Mouse (Mus musculus): ENCODE results near the gene Lrsam1.

Gene Lrsam1

DNA sequence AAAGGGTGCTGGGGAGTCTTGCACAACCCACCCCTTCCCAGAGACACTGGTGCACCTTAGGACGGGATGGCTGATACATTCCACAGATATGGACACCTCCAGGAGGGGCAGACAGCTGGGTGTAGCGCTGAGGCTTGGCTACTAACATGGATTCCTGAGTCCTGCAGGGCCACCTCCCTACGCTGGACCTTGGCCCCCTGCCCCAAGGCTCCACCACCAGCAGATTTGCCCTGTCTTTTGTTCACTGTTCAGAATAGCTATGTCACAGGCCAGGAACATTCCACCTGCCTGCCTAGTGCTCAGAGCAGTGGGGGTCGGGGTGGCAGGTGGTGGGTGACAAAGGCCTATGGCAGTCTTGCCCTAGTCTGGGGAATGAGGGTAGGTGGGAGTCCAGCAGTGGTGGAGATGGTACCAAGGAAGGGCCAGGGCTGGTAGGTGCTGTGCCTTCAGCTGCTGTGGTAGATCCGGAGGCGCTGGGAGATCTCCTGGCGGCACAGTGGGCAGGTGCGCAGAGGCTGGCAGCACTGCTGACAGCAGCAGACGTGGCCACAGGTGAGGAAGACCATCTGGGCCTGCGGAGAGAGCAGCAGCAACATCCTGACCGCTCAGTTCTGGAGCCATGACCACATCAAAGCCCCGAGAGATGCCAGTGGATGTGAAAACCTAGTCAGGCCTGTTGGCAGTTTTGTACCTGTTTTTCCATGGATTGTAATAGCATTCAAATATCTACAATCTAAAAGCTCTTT is 34.9 kb downstream of the Lrsam1 start:
- no peak for DNase-seq (ENCODE audit: low spot score in 2 of 2)

DNA sequence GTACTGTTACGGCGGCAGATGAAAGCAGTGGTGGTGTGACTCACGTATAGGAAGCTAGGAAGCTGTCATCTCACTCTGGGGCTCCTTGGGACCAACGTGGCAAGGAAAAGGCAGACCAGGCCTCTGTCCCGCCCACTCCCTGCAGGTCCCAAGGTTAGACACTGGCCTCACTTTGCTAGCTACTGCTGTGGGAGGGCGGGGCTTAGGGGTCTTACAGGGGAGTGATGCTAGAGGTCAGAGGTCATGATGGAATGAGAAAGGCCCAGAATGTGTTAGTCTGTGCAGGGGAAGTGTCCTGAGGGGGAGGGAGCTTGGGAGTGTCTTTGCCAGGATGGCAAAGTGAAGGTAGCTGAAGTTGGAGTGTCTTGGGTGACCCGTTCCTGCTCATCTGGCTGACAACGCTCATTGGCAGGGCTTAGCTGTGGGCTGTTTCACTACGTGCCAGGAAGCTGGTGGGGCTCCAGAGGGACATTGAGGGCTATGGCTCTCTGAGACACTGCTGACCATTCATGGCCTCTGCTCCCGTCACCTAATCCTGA is 37.0 kb downstream of the Lrsam1 start:
- DNase-seq (ENCODE audit: low spot score in 2 of 2), result no peak

DNA sequence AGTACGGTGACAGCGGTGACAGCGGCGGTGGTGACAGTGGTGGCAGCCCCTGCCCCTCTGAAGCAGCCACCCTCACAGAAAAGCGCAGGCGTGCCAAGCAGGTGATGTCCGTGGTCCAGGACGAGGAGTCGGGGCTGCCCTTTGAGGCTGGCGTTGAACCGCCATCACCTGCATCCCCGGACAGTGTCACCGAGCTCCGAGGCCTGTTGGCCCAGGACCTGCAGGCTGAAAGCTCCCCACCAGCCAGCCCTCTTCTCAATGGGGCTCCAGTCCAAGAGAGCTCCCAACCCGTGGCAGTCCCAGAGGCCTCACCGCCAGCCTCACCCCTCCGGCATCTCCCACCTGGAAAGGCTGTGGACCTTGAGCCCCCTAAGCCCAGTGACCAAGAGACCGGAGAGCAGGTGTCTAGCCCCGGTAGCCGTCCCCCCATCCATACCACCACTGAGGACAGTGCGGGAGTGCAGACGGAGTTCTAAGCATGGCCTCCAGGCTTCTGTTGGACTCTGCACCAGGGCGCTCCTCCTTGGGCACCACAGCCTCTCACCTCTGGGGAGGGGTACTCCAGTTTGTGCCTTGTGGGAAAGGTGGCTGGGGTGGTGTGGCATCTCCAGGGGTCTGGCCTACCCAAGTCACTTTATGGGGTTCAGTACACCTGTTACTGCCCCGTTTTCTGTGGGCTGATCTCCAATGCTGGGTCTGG is 37.7 kb downstream of the Lrsam1 start:
- no peak for DNase-seq (ENCODE audit: low spot score in 2 of 2)

DNA sequence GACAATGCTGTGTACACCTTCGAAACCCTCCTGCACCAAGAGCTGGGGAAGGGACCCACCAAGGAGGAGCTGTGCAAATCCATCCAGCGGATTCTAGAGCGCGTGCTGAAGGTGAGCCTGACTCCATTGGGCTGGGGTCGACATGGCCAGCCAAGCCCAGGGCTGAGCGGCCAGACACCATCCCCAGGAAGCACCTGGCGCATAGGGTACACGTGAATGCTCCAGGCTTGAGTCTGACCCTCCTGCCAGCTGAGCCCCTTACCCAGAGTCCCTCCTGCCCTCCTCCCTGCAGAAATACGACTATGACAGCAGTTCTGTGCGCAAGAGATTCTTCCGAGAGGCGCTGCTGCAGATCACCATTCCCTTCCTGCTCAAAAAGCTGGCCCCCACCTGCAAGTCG is 38.9 kb downstream of the Lrsam1 start:
- DNase-seq (ENCODE audit: low spot score in 2 of 2), result no peak

GRCm38 (mm10) chr2:32921801-32922380 is 39.5 kb downstream of the Lrsam1 start:
- DNase-seq (ENCODE audit: low spot score in 2 of 2), result no peak

- DNase-seq (ENCODE audit: low spot score in 2 of 2), result no peak
Measured at GRCm38 (mm10) chr2:32921235-32921634, 40.2 kb downstream of the Lrsam1 start.

- DNase-seq (ENCODE audit: low spot score in 2 of 2), result no peak
Measured at GRCm38 (mm10) chr2:32918391-32918790, 43.0 kb downstream of the Lrsam1 start.

GRCm38 (mm10) chr2:32917526-32917925 is 43.9 kb downstream of the Lrsam1 start:
- peak; percentile 82 to 83 for DNase-seq (ENCODE audit: low spot score in 2 of 2)

DNA sequence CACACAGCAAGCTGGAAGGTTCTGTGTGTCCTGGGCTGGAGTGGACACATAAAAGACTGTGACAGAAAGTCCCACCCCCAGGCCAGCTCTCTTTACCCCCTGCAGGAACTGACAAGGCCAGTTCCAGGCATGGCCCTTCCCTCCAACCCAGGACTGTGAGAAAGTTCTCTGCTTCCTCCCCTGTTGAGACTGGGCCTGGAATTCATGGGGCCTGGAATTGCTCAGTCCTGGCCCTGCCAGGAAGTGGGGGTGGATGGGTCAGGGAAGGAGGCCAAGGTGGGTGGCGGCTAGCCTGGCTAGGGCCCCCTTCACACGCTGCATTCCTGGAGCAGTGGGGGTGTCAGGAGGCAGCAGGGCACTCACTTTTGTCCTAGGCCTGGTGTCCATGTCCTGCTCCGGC is 46.5 kb downstream of the Lrsam1 start:
- no peak for DNase-seq (ENCODE audit: low spot score in 2 of 2)

DNA sequence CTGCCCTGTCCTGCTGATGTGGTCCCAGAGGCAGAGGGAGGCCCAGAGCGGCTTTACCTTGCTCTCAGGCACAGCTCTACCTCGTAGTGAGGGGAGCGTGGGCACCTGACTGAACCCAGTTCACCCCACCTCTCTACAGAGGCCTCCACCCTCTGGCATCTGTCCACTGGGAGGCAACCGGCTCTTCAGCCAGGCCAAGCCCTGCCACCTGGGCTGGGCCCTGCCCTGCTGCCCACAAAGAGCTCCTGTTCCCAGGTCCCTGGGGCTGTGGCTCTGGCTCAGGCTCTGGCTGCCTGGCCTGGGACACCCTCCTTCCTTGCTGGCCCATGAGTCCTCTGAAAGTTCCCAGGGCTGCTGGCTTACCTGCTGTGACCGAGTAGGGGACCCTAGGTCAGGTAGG is 47.1 kb downstream of the Lrsam1 start:
- no peak for DNase-seq (ENCODE audit: low spot score in 2 of 2)

DNA sequence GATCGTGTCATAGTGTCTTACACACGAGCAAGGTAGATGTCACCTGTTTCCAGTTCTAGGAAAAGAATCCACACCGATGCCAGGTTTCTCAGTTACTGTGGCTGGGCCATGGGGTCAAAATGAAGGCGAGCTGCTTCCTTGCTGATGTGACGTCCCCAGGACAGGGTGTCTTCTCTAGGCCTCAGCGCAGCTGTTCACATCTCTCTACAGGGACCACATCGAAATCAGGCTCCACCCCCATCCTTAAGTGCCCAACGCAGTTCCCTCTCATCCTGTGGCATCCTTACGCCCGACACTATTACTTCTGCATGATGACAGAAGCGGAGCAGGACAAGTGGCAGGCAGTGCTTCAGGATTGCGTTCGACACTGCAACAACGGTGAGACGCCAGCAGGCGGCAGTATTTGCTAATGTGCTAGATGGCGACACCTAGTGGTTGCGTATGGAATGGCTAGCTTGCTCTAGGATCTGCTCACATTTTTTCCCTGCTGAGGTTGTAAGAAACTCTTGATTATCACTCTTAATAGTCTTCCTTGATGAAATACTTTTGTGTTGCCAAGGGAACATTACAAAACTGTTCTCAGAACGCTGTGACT is 49.1 kb downstream of the Lrsam1 start:
- peak; percentile 86 to 87 for DNase-seq (ENCODE audit: low spot score in 2 of 2)

DNA sequence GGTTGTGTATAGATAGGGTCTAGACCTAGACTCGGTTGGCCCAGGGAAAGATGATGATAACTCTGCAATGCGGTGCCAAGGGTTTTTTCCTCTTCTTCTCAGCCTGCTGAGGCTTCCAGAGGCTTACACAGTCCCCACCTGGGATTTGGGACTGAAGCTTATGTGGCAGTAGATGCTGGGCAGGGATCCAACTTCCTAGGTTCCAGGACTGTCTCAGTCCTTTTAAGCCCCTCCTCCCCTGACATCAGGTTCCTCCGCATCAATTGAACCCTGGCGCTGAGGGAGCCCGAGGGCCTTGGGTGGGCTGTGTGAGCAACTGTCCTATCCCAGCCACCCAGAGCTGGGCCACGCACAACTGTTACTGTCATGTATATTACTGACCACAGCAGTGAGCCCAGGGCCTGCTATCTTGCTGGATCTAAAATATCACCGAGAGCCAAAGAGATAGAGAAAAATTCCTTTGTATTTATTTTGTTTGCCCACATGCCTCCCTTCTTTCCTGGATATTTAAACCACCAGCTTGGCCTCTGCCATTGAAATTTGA is 49.7 kb downstream of the Lrsam1 start:
- DNase-seq (ENCODE audit: low spot score in 2 of 2), result no peak

- no peak for DNase-seq (ENCODE audit: low spot score in 2 of 2)
Measured at GRCm38 (mm10) chr2:32908796-32909195, 52.6 kb downstream of the Lrsam1 start.

DNA sequence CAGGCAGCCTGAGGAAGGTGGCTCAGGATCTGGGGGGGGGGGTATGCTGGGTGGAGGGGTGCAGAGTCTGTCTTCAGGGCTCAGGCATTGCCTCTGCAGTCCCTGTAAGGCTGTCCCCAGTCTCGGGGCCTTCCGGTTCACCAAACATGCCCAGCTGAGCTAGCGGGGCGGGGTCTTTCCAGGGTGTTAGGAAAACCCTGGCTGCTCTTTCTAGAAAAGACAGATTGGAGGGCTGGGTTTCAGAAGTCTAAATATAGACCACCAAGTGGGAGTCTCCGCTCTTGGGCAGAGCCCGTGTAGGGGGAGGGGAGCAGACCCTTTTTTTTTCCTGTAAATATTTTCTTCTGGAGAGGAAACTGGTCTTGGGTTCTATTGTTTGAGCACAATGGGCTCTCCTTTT is 53.1 kb downstream of the Lrsam1 start:
- DNase-seq (ENCODE audit: low spot score in 2 of 2), result no peak

DNA sequence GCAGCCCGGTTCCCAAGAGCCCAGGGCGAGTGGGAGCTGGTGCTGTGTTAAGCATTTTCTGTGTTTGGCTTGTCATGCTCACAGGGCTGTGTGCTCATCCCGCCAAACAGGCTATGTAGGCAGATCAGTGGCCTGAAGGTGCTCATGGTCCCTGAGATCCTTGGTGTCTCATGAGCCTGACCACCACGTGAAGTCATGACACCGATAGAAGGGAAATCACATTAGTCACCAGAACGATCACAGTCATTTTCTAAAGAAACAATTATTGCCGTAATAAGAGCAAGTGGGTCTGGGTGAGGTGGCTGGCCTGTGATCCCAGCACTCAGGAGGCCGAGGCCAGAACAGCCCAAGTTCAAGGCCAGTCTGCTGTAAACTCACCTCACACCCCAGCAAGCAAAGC is 54.0 kb downstream of the Lrsam1 start:
- no peak for DNase-seq (ENCODE audit: low spot score in 2 of 2)

GRCm38 (mm10) chr2:32905297-32905696 is 56.1 kb downstream of the Lrsam1 start:
- DNase-seq (ENCODE audit: low spot score in 2 of 2), result no peak

DNA sequence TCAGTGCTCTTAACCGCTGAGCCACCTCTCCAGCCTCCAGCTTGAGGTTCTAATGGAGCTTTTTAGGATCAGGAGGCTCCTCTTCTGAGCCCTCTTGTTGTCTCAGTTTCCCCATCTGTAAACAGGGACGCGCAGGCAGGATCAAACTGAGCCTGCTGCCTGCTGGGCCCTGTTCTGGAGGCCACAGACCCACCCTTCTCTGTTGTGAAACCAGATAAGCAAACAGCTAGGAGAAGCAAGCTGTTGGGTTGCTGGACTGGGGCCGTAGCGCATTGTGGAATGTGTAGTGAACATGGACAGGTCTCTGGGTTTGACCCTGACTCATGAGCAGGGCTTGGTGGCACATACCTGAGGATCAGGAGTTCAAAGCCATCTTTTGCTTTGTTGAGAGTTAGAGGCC is 56.8 kb downstream of the Lrsam1 start:
- no peak for DNase-seq (ENCODE audit: low spot score in 2 of 2)

DNA sequence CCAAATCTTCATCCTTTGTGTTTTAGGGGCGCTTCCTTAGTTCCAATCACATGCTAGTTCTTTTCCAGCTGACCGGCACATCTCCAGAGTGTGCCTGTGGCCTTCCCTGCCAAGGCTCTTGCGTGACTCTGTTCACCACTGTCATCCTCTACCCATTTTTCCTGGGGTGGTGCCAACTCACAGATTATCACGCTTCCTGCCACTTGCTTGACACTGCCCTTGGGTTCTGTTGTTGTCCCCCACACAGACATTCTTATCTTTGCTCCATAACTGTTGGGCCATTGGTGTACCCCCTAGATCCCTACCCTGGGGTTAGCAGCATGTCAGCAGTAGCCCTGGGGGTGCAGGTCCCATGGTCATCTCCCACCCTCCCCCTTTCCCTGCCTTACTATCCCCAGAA is 57.9 kb downstream of the Lrsam1 start:
- DNase-seq (ENCODE audit: low spot score in 2 of 2), result no peak

GRCm38 (mm10) chr2:32902126-32902525 is 59.3 kb downstream of the Lrsam1 start:
- DNase-seq (ENCODE audit: low spot score in 2 of 2), result peak in 1 of 2 experiments; percentile 53

- no peak for DNase-seq (ENCODE audit: low spot score in 2 of 2)
Measured at GRCm38 (mm10) chr2:32898983-32899382, 62.4 kb downstream of the Lrsam1 start.

DNA sequence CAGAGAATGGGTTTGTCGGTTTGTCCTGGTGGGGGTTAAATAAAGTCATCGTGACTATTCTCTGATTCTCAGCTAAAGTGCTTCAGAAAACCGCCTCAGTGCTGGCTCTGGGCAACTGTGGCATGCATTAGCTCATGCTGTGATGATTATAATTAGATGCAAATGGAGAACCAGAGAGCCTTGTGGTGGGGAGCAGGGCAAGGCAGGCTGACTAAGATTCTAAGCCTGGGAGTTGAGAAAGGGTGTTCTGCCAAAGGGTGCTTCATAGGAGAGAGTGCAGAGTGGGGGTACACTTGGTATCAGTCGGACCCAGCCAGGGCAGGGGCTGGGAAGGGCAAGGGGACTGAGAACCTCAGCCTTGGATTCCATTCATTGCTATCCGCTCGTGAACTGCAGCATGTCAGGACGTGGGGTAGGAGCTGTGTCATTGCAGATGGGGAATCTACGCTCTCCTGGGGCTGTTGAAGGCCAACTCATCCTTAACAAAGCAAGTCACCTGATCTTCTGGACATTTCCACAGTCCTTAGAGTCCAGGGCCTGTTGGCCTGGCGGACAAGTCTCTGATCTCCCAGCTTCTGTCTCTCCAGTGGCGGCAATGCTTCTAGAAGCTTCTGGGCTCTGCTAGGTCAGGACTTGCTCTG is 64.8 kb downstream of the Lrsam1 start:
- peak in 1 of 2 experiments; percentile 57 for DNase-seq (ENCODE audit: low spot score in 2 of 2)
